13 mouse cellular contexts compared by ENCODE assay signal in the genomic region with DNA sequence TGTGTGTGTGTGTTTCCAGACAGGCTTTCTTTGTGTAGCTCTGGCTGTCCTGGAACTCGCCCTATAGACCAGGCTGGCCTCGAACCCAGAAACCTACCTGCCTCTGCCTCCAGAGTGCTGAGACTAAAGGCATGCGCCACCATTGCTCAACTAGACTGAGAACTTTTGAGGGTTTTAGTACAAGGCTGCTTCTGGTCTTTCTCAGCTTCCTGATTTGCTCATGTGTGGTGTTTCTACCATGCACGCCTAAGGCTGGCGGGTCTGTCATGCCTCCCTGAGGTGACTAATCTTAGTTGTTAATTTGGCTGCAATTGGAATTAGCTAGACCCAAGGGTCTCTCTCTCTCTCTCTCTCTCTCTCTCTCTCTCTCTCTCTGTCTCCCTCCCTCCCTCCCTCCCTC.
"Had no signal": no experiment of that assay in that cellular context is flagged by ENCODE, and none has a peak within 500 bp of the region (broad histone marks: within the 10 kb centered on the region; RNA-seq: fewer than 3 reads in every experiment).

No protein-coding gene starts in this region.

- H3K4me3 ChIP-seq: kidney, embryonic 15.5 days; left cerebral cortex, adult 2 months; limb, embryonic 12.5 days; liver, embryonic 13.5 days; lung, embryonic 15.5 days; midbrain, embryonic 10.5 days; neural tube, embryonic 13.5 days had no signal

- H3K27ac ChIP-seq: kidney, embryonic 15.5 days; left cerebral cortex, adult 2 months; limb, embryonic 12.5 days; liver, embryonic 13.5 days; lung, embryonic 15.5 days; midbrain, embryonic 10.5 days; neural tube, embryonic 13.5 days had no signal

- H3K9me3 ChIP-seq: kidney, embryonic 15.5 days; limb, embryonic 12.5 days; liver, embryonic 13.5 days; lung, embryonic 15.5 days; midbrain, embryonic 10.5 days; neural tube, embryonic 13.5 days had no signal

- DNase-seq: kidney, postnatal 14 days; liver; liver, embryonic 13.5 days; liver, postnatal 0 days; retina, postnatal 1 day had no signal

- ATAC-seq: intestine, embryonic 16.5 days; liver, postnatal 0 days; midbrain, embryonic 16.5 days had no signal

- H3K27me3 ChIP-seq: lung, embryonic 15.5 days had no signal

- H3K4me1 ChIP-seq: kidney, embryonic 15.5 days; lung, embryonic 15.5 days; neural tube, embryonic 13.5 days had no signal

- H3K36me3 ChIP-seq: kidney, embryonic 15.5 days; limb, embryonic 12.5 days; liver, embryonic 13.5 days; lung, embryonic 15.5 days; midbrain, embryonic 10.5 days; neural tube, embryonic 13.5 days had no signal

- H3K9ac ChIP-seq: kidney, embryonic 15.5 days; limb, embryonic 12.5 days; liver, embryonic 13.5 days; liver, postnatal 0 days; lung, embryonic 15.5 days; neural tube, embryonic 13.5 days had no signal
